In genomic region chr4:102511511-102511910, GRCm38 (mm10) we compare ENCODE assay signal across 8 mouse cellular contexts.
DNase-seq lines count a peak whose midpoint lies in the region; TF ChIP-seq lines count a peak whose summit lies in the region.

No protein-coding gene starts in this region.

- peaks cover 15% of the 10 kb centered on the region for H3K4me1 ChIP-seq in lung, adult 2 months (ENCODE audit: control insufficient read depth, insufficient read depth, low read length)
- peaks cover 4% of the 10 kb centered on the region for H3K4me1 ChIP-seq in olfactory bulb, adult 2 months (ENCODE audit: control insufficient read depth, insufficient read depth, low read length)

- TF ChIP-seq CTCF in lung, adult 2 months (IDR thresholded peaks at IDR 0.05; ENCODE audit: insufficient read depth, low read length): no peak
- no peak for TF ChIP-seq CTCF in olfactory bulb, adult 2 months (IDR thresholded peaks at IDR 0.05; ENCODE audit: insufficient read depth, low read depth, low read length)

- peak overlapping the region; percentile 31 for H3K4me3 ChIP-seq in lung, adult 2 months (replicated peaks; ENCODE audit: extremely low read depth, low read depth, low read length)
- H3K4me3 ChIP-seq in olfactory bulb, adult 2 months (ENCODE audit: insufficient read depth, low read depth, low read length): no peak overlapping the region

- peak; percentile 82 for DNase-seq in right cerebral cortex, adult 18-20 months
- no peak for DNase-seq in right cerebral cortex, postnatal 4 days
- peak; percentile 19 to 34 for DNase-seq in frontal cortex, postnatal 10 days (ENCODE audit: low spot score in 2 of 2)
- peak; percentile 52 for DNase-seq in heart, postnatal 4 days
- DNase-seq in layer of hippocampus, adult 8-10 months (ENCODE audit: low spot score in 2 of 2): peak; percentile 30 to 36
- DNase-seq in lung, adult 2 months: peak; percentile 41
- peak; percentile 35 to 43 for DNase-seq in urinary bladder, postnatal 36 days (ENCODE audit: low spot score in 2 of 2)

- 4% methylated on average over 11 of the region's 11 CpGs for WGBS in lung, adult 2 months
- WGBS in olfactory bulb, adult 2 months: 25% methylated on average over 11 of the region's 11 CpGs

- peak overlapping the region; percentile 35 for H3K27ac ChIP-seq in olfactory bulb, adult 2 months (ENCODE audit: insufficient read depth, low read depth, low read length)

- no peak for TF ChIP-seq POLR2A in lung, adult 2 months (IDR thresholded peaks at IDR 0.05; ENCODE audit: borderline replicate concordance, extremely low read depth, low read depth, low read length)
- no peak for TF ChIP-seq POLR2A in olfactory bulb, adult 2 months (IDR thresholded peaks at IDR 0.05; ENCODE audit: insufficient read depth, low read depth, low read length)
